Mouse (Mus musculus) lung, postnatal 0 days (tissue): ENCODE data around the gene Fance. TPM values are rescaled to one million over a fixed set of nuclear protein-coding genes. Genes with fewer than 3 reads are reported as not detected.

ENCODE experiments used
- ATAC-seq: fragments of 200-750 bp; cut with Nextera tagmentation; 2 replicates; pipeline ENCODE4 v1.8.0; 2017; ENCODE audit warnings: moderate library complexity
- DNase-seq: peaks from one replicate; pipeline ENCODE4 v3.0.0-alpha.2; 2016; ENCODE audit warnings: low spot score
- H3K27ac ChIP-seq: fragments of 300-500 bp; sonication (generic); 2 replicates; pipeline ENCODE4 v1.5.1; 2014; ENCODE audit warnings: antibody characterized with exemption, mild to moderate bottlenecking, low read length, mixed read lengths
- H3K27me3 ChIP-seq: fragments of 300-500 bp; sonication (generic); replicated peaks from 2 replicates; pipeline ENCODE4 v1.6.1; 2014; ENCODE audit warnings: low read length, mixed read lengths; ENCODE audit not compliant: insufficient read depth
- H3K36me3 ChIP-seq: fragments of 300-500 bp; sonication (generic); 2 replicates; pipeline ENCODE4 v1.6.1; 2014; ENCODE audit warnings: low read length, mixed read lengths; ENCODE audit not compliant: insufficient read depth
- H3K4me1 ChIP-seq: fragments of 300-500 bp; sonication (generic); 2 replicates; pipeline ENCODE4 v1.6.1; 2014; ENCODE audit warnings: antibody characterized with exemption, low read depth, low read length, mixed read lengths; ENCODE audit not compliant: insufficient read depth
- H3K4me2 ChIP-seq: fragments of 300-500 bp; sonication (generic); replicated peaks from 2 replicates; pipeline ENCODE4 v1.6.1; 2014; ENCODE audit warnings: low read depth, mild to moderate bottlenecking, low read length, moderate library complexity, mixed read lengths
- H3K4me3 ChIP-seq: fragments of 300-500 bp; sonication (generic); 2 replicates; pipeline ENCODE4 v1.5.1; 2014; ENCODE audit warnings: low read depth, low read length
- H3K9ac ChIP-seq: fragments of 300-500 bp; sonication (generic); replicated peaks from 2 replicates; pipeline ENCODE4 v1.6.1; 2014; ENCODE audit warnings: low read depth, mild to moderate bottlenecking
- H3K9me3 ChIP-seq: fragments of 300-500 bp; sonication (generic); 2 replicates; pipeline ENCODE4 v1.6.1; 2016; ENCODE audit warnings: low read length, mixed read lengths
- CTCF ChIP-seq: IDR thresholded peaks from 2 replicates; pipeline ENCODE4 v1.5.1; 2016; ENCODE audit warnings: antibody characterized with exemption, mild to moderate bottlenecking
- EP300 ChIP-seq: IDR thresholded peaks from 2 replicates; pipeline ENCODE4 v1.6.1; 2016; ENCODE audit warnings: antibody characterized with exemption, mild to moderate bottlenecking, control low read depth
- WGBS: fragments of 180-500 bp; shearing (Covaris S2); extraction: QIAGEN DNeasy Blood & Tissue Kit; methylation state at CpG from one replicate; pipeline ENCODE4 v1.1.7; 2014; 5-methylcytosine and 5-hydroxymethylcytosine counted together
- polyA plus RNA-seq: library from polyadenylated mRNA; unstranded; fragments of >200 nt; fragmentation: Nextera tagmentation; extraction: Ambion mirVana; gene quantifications from 2 replicates; pipeline ENCODE4 v1.2.1, GENCODE M21; 2015

Fance gene
- polyA plus RNA-seq, 1 experiment from 2014 or later = 24.3 TPM

DNA sequence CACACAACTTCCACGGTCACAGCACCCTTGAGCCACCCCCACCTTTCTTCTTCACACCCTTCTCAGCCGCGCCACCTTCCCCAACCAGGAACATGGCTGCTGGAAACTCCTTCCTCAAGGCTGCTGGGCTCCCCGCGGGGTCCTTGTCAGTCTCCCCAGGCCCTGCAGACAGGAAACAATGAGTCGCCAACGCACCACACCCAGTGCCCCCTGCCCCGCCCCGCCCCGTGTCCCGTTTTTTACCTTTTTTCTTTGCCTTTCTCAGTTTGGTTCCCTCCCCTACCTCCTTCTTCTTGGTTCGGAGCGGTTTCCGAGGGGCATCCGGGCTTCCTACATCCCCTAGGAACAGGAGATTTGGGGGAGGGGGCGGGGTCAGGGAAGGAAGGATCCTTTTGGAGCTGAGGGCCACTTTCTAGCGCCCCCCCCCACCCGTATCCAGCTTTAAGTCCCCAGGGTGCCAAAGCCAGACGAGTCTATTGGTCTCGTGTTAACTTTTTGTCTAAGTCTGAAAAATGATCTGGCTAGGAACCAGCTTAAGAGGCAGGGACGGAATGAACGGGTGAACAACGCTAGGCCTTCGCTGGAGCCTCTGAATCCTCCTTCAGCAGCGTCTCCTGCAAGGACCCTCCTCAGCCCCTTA is 49.5 kb downstream of the Fance start:
- Histone ChIP-seq H3K27me3 (peaks cover 8% of the 10 kb centered on the region; the same call in 1 of the 2 replicates), H3K4me3 (peak overlapping the region; percentile 17; the same call in 1 of the 2 replicates)
- ATAC-seq = no peak

DNA sequence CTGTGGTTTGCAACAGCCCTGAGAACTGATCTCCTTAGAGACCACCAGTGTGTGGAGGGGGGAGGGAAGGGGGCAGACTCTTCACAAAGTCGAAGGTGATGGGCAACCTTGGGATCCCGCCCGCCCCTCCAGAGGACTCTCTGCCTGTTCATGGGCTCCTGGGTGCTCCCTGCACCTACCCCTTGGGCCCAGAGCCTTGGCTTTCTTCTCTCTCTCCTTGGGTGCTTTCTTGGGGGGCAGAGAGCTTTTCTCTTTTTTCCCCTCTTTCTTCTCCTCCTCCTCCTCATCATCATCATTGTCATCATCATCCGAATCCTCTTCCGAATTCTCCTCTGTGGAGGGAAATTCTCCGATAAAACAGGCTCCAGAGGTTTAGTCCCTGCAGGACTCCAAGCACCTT is 50.2 kb downstream of the Fance start:
- H3K4me1 ChIP-seq = peaks cover 16% of the 10 kb centered on the region
- H3K27me3 ChIP-seq = peaks cover 8% of the 10 kb centered on the region; the same call in 1 of the 2 replicates
- ATAC-seq (no peak), DNase-seq (no peak)
- H3K9ac ChIP-seq = no peak overlapping the region
- no peak overlapping the region for H3K4me3 ChIP-seq
- H3K27ac ChIP-seq = no peak overlapping the region
- H3K36me3 ChIP-seq = no peaks in the 10 kb centered on the region
- TF ChIP-seq CTCF = no peak
- H3K4me2 ChIP-seq = peak overlapping the region; percentile 43; the same call in 1 of the 2 replicates
- H3K9me3 ChIP-seq = no peaks in the 10 kb centered on the region
- 50% methylated on average over 6 of the region's 6 CpGs for WGBS

More for the DNA sequence above, 49.5 kb downstream of the Fance start:
- WGBS = 5% methylated on average over 25 of the region's 25 CpGs
- H3K36me3 ChIP-seq = no peaks in the 10 kb centered on the region
- H3K4me2 ChIP-seq = peak overlapping the region; percentile 43
- H3K27ac ChIP-seq = no peak overlapping the region
- H3K9me3 ChIP-seq = no peaks in the 10 kb centered on the region
- peaks cover 16% of the 10 kb centered on the region for H3K4me1 ChIP-seq
- TF ChIP-seq CTCF (no peak), EP300 (no peak)
- H3K9ac ChIP-seq = no peak overlapping the region
- DNase-seq = no peak

DNA sequence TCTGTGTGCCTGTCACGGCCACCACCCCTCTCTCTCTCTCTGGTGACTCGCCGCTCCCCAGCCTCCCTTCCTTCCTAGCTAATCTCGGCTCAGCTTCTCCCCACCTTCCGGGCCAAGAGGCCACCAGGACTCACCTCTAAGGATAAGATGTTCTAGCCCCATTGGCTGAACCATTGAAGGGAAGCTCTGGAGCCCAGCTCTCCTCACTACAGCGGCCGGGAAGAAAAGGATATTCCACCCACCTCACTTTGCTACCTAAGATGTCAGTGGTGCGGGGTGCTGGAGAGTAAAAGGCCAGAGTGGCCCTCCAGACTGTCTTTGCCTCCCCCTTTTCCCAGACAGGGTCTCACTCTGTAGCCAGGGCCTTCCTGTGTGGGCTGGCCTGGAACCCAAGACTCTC is 51.8 kb downstream of the Fance start, which contains the start of gene Tulp1:
Tulp1 (minus strand) TSS at position 101 of the 400 bp plus-strand sequence.
- no peaks in the 10 kb centered on the region for H3K36me3 ChIP-seq
- peaks cover 8% of the 10 kb centered on the region; the same call in 1 of the 2 replicates for H3K27me3 ChIP-seq
- H3K4me2 ChIP-seq = peak within 1 kb of the TSS; percentile 37
- peaks cover 16% of the 10 kb centered on the region for H3K4me1 ChIP-seq
- H3K4me3 ChIP-seq = peak within 1 kb of the TSS; percentile 14; the same call in 1 of the 2 replicates
- TF ChIP-seq CTCF (no peak), EP300 (no peak)
- no peak within 1 kb of the TSS for H3K27ac ChIP-seq
- no peaks in the 10 kb centered on the region for H3K9me3 ChIP-seq
- H3K9ac ChIP-seq = 0 out of 2 replicates have a peak within 1 kb of the TSS, but pooled peaks have one; percentile 23
- DNase-seq (no peak), ATAC-seq (no peak)
- WGBS = 52% methylated on average over 8 of the region's 8 CpGs

DNA sequence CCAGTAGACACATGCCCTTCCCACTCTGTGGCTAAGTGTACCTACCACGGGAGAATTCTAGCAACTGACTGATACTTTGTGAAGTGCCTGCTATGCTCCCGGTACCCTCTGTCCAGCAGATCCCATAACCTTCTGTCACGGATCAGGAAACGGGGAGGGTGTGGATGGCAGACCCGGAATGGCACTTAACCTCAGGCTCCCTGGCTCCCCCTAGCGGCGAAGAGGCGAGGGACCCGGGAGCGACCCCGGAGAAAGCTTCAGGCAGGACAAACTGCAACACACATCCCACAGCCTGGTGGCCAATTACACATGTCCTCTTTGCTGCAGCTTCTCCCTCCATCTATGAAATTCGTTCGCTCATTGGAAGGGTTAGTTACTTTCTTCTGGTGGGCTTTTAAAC is 55.1 kb downstream of the Fance start:
- DNase-seq (peak; percentile 85), ATAC-seq (peak; percentile 75)
- Histone ChIP-seq H3K4me2 (no peak overlapping the region), H3K4me3 (no peak overlapping the region), H3K9me3 (no peaks in the 10 kb centered on the region), H3K4me1 (peaks cover 8% of the 10 kb centered on the region), H3K27me3 (no peaks in the 10 kb centered on the region; the same call in 1 of the 2 replicates), H3K36me3 (no peaks in the 10 kb centered on the region), H3K27ac (no peak overlapping the region), H3K9ac (no peak overlapping the region)
- 3% methylated on average over 13 of the region's 13 CpGs for WGBS
- no peak for TF ChIP-seq EP300
- peak; percentile 96 for TF ChIP-seq CTCF

DNA sequence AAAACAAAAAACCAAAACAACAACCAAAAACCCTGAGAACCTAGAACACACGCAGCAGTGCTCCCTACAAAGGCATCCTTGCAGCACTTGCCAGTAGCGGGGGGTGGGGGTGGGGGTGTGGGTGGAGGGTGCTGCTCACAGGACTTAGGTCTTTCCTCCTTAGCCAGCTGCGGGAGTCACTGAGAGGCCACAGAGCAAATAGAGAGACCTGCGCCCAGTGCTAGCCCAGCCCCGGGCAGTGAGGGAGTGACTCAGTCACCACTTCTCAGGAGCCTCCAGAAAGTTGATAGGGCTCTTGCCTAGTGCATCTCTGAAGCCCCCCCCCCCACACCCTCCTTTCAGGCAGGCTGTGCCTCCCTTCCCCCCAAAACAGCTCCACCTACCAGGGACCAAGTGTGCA is 55.7 kb downstream of the Fance start:
- DNase-seq (no peak), ATAC-seq (peak; percentile 50)
- 45% methylated on average over 5 of the region's 5 CpGs for WGBS
- peaks cover 2% of the 10 kb centered on the region for H3K4me1 ChIP-seq
- no peak overlapping the region for H3K4me2 ChIP-seq
- H3K4me3 ChIP-seq = no peak overlapping the region
- H3K9ac ChIP-seq = no peak overlapping the region
- no peak overlapping the region for H3K27ac ChIP-seq
- TF ChIP-seq EP300 (no peak), CTCF (no peak)
- no peaks in the 10 kb centered on the region for H3K9me3 ChIP-seq
- H3K36me3 ChIP-seq = no peaks in the 10 kb centered on the region
- no peaks in the 10 kb centered on the region; the same call in 1 of the 2 replicates for H3K27me3 ChIP-seq

DNA sequence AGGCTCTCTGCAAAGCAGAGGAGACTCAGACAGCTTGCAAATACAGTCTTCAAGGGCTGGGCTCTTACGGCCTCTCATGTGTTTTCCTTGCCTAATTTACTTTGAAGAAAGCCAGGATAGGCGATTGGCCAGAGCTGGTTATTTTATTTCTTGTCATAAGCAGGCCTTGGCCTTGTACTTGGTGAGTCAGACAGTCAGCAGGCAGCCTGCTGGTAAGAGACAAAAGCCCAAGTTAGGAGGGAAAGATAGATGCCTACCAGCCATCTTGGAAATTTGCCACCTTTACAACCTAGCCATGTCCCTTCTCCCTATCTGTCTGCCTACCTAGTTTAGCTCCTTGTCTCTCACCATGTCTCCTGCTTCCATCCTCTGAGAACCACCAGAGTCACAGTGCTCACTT is 58.0 kb downstream of the Fance start:
- ATAC-seq (no peak), DNase-seq (no peak)
- H3K4me2 ChIP-seq = no peak overlapping the region
- no peak for TF ChIP-seq CTCF
- TF ChIP-seq EP300 = no peak
- no peaks in the 10 kb centered on the region for H3K9me3 ChIP-seq
- peaks cover 10% of the 10 kb centered on the region; the same call in 1 of the 2 replicates for H3K27me3 ChIP-seq
- H3K9ac ChIP-seq = no peak overlapping the region
- WGBS = 55% methylated on average over 2 of the region's 2 CpGs
- H3K4me3 ChIP-seq = no peak overlapping the region
- no peaks in the 10 kb centered on the region for H3K4me1 ChIP-seq
- no peak overlapping the region for H3K27ac ChIP-seq
- no peaks in the 10 kb centered on the region for H3K36me3 ChIP-seq
